Mouse (Mus musculus) embryonic facial prominence, embryonic 11.5 days (tissue): Measurements from ENCODE around the gene Btg3. TPM values are rescaled to one million over a fixed set of nuclear protein-coding genes. Genes with fewer than 3 reads are reported as not detected.

ENCODE experiments used
- ATAC-seq: fragments of 200-750 bp; cut with Nextera tagmentation; replicated peaks from 2 replicates; pipeline ENCODE4 v1.8.0; 2017; ENCODE audit warnings: low read depth; ENCODE audit not compliant: insufficient number of reproducible peaks, low FRiP score, low TSS enrichment
- DNase-seq: peaks from one replicate; pipeline ENCODE4 v3.0.0-alpha.2; 2015; ENCODE audit warnings: low spot score
- H3K27ac ChIP-seq: fragments of 300-500 bp; sonication (generic); replicated peaks from 2 replicates; pipeline ENCODE4 v1.5.1; 2014; ENCODE audit warnings: mild to moderate bottlenecking, low read depth, low read length, control low read depth
- H3K27me3 ChIP-seq: fragments of 300-500 bp; sonication (generic); 2 replicates; pipeline ENCODE4 v1.6.1; 2014; ENCODE audit warnings: mild to moderate bottlenecking, low read length, moderate library complexity, mixed read lengths; ENCODE audit not compliant: control insufficient read depth, insufficient read depth
- H3K36me3 ChIP-seq: fragments of 300-500 bp; sonication (generic); replicated peaks from 2 replicates; pipeline ENCODE4 v1.6.1; 2014; ENCODE audit warnings: low read depth, mild to moderate bottlenecking, low read length, moderate library complexity, mixed read lengths; ENCODE audit not compliant: control insufficient read depth, insufficient read depth
- H3K4me1 ChIP-seq: fragments of 300-500 bp; sonication (generic); 2 replicates; pipeline ENCODE4 v1.6.1; 2014; ENCODE audit warnings: low read length, mixed read lengths; ENCODE audit not compliant: control insufficient read depth, insufficient read depth
- H3K4me2 ChIP-seq: fragments of 300-500 bp; sonication (generic); 2 replicates; pipeline ENCODE4 v1.6.1; 2014; ENCODE audit warnings: low read depth, mild to moderate bottlenecking, control low read depth, low read length, moderate library complexity
- H3K4me3 ChIP-seq: fragments of 300-500 bp; sonication (generic); 2 replicates; pipeline ENCODE4 v1.5.1; 2014; ENCODE audit warnings: low read depth, low read length, control low read depth
- H3K9ac ChIP-seq: fragments of 300-500 bp; sonication (generic); replicated peaks from 2 replicates; pipeline ENCODE4 v1.6.1; 2014; ENCODE audit warnings: mild to moderate bottlenecking, control low read depth, low read length
- H3K9me3 ChIP-seq: fragments of 300-500 bp; sonication (generic); replicated peaks from 2 replicates; pipeline ENCODE4 v1.6.1; 2016; ENCODE audit warnings: mild to moderate bottlenecking, low read length, inconsistent platforms, mixed read lengths; ENCODE audit not compliant: control insufficient read depth
- WGBS: fragments of 180-500 bp; shearing (Covaris S2); extraction: QIAGEN DNeasy Blood & Tissue Kit; methylation state at CpG from one replicate; pipeline ENCODE4 v1.1.7; 2014; 5-methylcytosine and 5-hydroxymethylcytosine counted together
- polyA plus RNA-seq: library from polyadenylated mRNA; unstranded; fragments of >200 nt; fragmentation: Nextera tagmentation; extraction: Ambion mirVana; gene quantifications from 2 replicates; pipeline ENCODE4 v1.2.1, GENCODE M21; 2014

The Btg3 gene
- polyA plus RNA-seq, 1 experiment from 2014 or later = 37.1 TPM

DNA sequence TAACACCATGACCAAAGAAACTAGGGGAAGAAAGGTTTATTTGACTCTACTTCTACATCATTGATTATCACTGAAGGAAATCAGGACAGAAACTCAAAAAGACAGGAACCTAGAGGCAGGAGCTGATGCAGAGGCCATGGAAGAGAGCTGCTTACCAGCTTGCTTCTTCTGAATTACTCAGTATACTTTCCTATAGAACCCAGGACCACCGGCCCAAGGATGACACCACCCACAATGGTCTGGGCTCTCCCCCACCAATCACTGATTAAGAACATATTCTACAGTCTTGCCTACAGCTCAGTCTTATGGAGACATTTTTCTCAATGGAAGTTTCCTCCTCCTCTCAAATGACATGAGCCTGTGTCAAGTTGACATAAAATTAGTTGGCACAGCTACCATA lies 82.9 kb downstream of the Btg3 start:
- H3K4me2 ChIP-seq = no peak overlapping the region
- ATAC-seq (no peak), DNase-seq (no peak)
- H3K4me3 ChIP-seq = no peak overlapping the region
- no peaks in the 10 kb centered on the region for H3K27me3 ChIP-seq
- H3K9ac ChIP-seq = no peak overlapping the region
- H3K27ac ChIP-seq = no peak overlapping the region
- H3K4me1 ChIP-seq = no peaks in the 10 kb centered on the region
- H3K9me3 ChIP-seq = no peaks in the 10 kb centered on the region
- H3K36me3 ChIP-seq = no peaks in the 10 kb centered on the region
- 84% methylated on average over 1 of the region's 1 CpGs for WGBS

DNA sequence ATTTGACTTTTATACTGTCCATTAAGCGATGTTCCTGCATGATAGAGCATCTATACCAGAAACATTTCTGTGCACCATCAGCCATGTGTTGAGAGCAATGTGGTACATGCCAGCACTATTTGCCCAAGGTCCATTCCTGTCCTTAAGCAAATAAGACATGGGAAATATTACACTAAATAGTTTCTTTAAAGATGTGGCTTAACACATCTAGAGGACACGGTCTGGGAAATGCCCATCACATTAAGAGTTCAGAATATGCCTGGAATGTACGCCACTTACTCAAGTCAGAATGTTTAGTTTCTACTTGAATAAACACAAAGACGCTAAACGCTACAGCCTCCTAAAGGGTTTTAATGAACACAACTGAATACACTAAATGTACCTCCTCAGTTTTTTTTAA lies 93.8 kb downstream of the Btg3 start:
- WGBS = 78% methylated on average over 5 of the region's 5 CpGs
- no peak for ATAC-seq
- no peak for DNase-seq
- Histone ChIP-seq H3K4me2 (no peak overlapping the region), H3K9ac (no peak overlapping the region), H3K27ac (no peak overlapping the region), H3K4me1 (no peaks in the 10 kb centered on the region), H3K9me3 (no peaks in the 10 kb centered on the region), H3K36me3 (no peaks in the 10 kb centered on the region), H3K27me3 (no peaks in the 10 kb centered on the region), H3K4me3 (no peak overlapping the region)

Other genes with a start within 250 kb of the Btg3 start
- gene Cxadr, start 75.7 kb downstream of the Btg3 start, polyA plus RNA-seq = 34.1 and 38.7 TPM in 2 replicates
- gene D16Ertd472e, start 199.5 kb upstream of the Btg3 start, polyA plus RNA-seq = 19.3 and 21.2 TPM in 2 replicates